Mouse (Mus musculus): ENCODE data around the gene Arhgap15.

DNA sequence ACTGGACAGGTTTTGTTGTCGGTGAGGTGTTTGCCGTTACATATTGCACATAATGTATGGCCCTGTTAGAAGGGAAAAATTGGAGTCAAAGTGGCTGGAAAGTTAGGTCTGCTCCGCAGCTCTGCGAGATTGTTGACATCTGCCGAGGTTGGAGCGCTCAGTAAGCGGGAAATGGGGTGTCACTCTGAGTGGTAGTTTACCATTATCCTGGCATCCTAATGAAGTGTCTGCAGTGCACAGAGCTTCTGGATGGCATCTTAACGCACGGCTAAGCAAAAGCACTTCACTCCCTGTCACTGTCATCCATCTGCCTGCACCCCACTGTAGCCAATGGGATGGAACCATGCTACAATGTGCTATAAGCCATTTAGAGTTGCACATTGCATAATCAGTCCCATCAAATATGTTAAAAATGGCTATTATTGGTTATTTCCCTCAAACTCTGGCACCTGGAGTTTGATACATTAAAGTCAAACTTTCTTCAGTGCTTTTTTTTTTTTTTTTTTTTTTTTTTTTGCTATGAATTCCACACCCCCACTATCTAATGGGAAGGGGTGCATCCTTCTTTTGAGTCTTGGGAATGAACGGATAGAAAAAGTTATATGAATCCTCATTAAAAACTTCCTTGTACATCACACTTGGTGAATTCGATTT lies 561.6 kb downstream of the Arhgap15 start:
- no peak for TF ChIP-seq POLR2A (IDR thresholded peaks at IDR 0.05; ENCODE audit: extremely low read depth, insufficient read depth, low read length)
- no peak for TF ChIP-seq CTCF (IDR thresholded peaks at IDR 0.05; ENCODE audit: low read depth, low read length)
